Mouse (Mus musculus) A20 (cell line): Measurements from ENCODE around the gene Theg.
A peak's percentile ranks its signal among the peaks of the same experiment; 100 is the strongest.

Experiments used
- DNase-seq: peaks from one replicate; pipeline ENCODE4 v3.0.0-alpha.2; 2011; ENCODE audit warnings: low read depth, low spot score

Gene Theg

GRCm38 (mm10) chr10:79587061-79587751, at the start of gene Theg:
TSS of gene Theg (minus strand) at chr10:79587331.
- no peak for DNase-seq

DNA sequence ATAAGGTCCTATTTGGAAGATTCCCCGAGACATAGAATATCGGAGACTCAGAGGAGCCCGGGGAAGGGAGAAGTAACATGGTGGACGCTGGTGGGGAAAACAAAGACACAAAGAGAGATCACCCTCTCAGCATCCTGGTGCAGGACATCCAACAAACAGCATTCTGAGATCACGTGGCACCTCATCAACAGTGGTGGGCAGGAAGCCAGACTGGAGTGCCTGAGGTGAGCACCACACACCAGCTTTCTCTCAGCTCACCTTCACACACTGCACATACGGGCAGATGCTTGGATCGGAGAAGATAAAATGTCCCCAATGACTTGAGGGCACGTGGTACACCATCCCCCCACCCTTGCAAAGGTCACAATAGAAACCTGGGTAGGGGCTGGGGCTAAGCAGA, 49.2 kb upstream of the Theg start:
- no peak for DNase-seq

- no peak for DNase-seq
Measured at GRCm38 (mm10) chr10:79633006-79633777, 46.1 kb upstream of the Theg start.

- DNase-seq = no peak
Measured at GRCm38 (mm10) chr10:79631432-79631831, 44.3 kb upstream of the Theg start.

GRCm38 (mm10) chr10:79628377-79628776, 41.2 kb upstream of the Theg start:
- DNase-seq = no peak

GRCm38 (mm10) chr10:79626156-79626555, 39.0 kb upstream of the Theg start:
- no peak for DNase-seq

DNA sequence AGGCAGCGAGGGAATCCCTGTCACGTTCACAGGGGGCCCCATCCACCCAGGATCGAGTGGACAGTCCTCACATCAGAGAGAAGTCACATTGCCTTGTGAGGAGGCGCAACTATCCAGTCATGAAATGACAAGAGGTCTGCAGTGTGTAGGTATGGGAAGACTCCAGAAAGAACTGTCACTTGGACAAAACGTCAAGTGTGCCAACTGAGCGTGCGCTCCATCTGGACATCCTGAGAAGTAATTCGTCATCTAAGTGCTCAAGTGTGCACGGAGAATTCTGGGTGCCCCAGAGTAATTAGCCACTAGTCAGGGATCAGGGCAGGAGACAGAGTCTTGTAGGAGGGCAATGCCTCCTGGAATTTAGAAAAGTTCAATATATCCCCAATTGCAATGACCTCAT, 38.3 kb upstream of the Theg start:
- no peak for DNase-seq

DNA sequence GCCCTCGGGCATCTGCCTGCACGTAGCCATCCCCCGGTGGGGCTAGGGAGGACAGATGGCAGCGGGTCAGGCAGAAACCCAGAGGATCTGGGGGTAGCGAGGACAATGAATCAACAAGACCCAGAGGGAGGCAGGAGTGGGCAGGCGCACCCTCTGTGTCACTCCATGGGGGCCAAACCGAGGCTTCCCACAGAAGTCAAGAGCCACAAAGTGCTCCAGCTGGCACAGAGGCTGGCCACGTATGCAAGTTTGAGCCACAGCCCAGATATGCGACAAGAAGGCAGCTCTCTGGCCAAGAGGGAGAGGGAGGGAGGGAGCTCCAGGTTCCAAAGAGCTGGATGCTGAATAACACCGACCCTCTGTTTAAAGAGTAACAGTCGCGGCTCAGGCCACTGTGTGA, 36.8 kb upstream of the Theg start:
- no peak for DNase-seq

- no peak for DNase-seq
Measured at GRCm38 (mm10) chr10:79616376-79616775, 29.2 kb upstream of the Theg start.

DNA sequence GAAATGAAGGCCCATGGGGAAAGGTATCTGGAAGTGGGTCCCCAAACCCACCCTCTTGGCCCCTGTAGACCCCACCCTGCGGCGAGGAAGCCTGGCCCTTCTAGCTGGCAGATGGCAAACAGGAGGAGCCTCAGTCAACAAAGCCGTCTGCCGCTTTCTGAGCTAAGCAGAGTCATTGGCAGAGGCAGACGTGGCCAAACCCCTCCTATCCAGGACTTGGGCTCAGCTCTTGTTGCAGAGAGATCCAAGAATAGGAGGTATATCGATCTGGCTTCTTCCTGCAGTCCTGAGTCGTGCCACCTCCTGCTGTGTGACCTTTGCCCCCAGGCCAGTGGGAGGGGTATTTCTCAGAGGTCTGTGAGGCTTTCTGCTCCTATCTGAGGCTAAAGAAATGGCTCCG, 28.7 kb upstream of the Theg start:
- no peak for DNase-seq

- no peak for DNase-seq
Measured at GRCm38 (mm10) chr10:79614305-79614643, 27.1 kb upstream of the Theg start.

- DNase-seq = peak; percentile 65
Measured at GRCm38 (mm10) chr10:79613578-79614304, 26.6 kb upstream of the Theg start, which contains the start of gene C2cd4c. TSS of gene C2cd4c (minus strand) at chr10:79614025.

DNA sequence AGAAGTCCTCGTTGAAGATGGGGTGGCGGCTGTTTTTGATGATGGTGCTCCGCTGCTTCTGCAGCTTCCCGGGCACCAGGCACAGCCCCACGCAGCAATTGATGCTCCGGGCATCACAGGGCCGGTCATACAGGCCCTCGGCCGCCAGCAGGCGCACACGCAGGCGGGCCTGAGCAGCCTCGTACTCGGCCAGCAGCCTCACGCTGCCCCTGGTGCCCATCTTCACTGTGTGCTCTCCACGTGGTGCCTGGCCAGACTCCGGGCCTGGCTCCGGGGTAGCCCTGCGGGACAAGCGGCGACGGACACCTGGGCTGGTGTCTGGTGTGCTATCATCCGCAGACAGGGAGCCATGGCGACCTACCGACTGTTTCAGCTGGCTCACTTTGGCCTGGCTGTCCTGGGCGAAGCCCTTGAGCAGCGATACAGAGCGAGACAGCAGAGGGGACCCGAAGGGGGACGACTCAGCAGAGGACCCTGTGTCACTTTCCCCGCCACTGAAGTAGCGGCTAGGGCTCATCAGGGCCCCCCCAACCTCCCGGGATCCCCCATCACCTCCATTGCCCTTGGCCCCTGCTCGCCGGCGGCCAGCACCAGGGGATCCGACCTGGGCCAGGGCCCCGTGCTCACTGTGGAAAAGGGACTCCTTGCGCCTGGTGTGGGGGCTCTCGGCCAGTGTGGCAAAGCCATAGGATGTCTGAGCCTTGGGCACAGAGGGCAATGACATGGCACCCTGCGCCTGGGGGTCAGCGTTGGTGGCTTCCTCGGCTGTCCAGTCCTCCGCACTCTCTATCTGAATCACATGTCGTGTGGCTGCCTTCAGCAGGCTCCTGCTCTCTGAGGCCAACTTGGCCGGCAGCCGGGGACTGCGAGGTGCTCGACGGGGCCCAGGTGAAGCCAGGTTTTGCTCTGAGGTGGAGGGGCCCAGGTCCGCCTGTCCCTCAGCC, 25.3 kb upstream of the Theg start:
- DNase-seq = no peak

- DNase-seq = no peak
Measured at GRCm38 (mm10) chr10:79611296-79611695, 24.2 kb upstream of the Theg start.

- no peak for DNase-seq
Measured at GRCm38 (mm10) chr10:79609276-79609675, 22.1 kb upstream of the Theg start.

GRCm38 (mm10) chr10:79607892-79608291, 20.8 kb upstream of the Theg start:
- no peak for DNase-seq

DNA sequence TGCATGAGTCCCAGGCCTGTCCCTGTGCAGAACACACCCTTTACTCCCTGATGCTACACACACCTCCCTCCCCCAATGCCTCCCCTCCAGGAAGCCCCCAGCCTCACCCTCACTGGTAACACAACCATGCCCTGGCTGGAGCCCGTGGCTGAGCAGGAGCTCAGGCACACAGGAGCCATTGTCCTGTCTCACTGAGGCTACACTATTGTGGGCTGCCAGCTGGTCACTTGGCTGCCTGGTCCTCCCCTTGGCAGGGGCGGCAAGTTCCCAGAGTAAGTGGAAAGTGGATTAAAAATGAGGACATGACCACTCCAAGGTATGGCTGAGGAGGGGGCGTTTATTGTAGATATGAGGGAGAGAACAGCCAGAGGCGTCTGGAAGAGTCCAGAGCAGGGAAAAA, 19.4 kb upstream of the Theg start:
- no peak for DNase-seq

DNA sequence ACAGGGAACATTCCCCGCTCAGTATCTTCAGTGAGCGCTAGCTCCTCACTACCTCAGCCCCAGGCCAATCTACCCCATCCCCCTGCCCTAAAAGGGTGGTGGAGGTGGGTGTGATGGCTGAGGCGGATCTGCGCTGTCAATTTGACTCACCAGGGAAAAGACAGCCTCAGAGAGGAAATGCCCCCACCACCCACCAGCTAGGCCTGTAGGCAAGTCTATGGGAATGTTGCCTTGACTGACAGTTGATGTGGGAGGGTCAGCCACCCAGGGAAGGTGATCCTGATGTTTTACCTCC, 10.8 kb upstream of the Theg start:
- no peak for DNase-seq

DNA sequence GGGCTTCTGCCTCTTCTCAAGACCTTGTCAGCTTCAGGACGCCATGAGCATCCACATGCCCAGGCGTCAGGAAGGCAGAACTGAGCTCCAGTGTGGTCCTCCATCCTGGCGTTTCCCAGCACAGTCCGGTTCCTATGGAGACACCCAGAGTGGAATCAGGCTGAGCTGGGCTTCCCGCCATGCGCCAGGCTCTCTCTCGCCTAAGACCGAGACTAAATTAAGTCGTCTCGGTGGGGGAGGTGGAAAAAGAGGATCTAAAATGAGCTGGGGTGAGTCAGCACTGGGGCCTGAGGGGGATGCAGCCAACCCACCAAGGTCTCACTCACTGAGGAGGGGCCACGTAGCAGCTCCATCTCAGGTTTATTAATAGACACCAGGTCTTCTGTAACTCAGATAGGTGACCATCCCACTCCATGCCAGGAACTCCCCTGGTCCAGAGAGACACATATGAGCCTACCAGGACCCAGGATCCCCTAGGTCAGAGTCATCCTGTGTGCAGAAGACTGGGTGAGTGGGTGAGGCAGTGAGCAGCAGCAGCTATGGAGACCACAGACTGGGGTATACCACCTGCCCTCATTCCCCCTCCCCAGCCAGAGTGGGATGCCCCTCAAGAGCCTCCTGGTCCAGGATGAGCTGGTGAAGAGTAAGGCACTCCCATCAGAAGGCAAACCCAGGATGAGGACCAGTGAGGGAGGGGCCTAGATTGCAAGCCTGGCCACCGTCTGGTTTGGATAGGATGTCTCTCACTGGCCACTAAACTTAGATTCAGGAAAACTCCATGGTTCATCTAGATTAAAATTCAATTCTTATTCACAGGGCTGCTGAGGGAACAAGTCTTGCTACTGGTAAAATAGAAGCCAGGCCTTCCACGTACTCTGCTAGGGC, 10.2 kb upstream of the Theg start:
- no peak for DNase-seq

DNA sequence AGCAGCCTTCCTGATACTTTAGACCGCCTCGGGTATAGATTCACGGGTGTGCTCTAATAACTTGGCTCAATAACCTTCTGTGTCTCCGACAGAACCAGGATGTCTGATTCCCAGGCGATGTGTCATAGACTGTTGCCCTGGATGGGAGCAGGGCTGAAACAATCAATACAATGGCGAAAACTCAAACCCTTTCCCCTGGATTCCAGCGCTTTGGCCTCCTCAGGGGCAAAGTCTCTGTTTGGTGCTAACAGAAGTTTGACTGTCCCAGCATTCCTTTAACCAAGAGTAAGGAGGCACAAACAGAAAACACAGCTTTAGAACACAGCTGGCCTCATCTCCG, 8.4 kb upstream of the Theg start:
- DNase-seq = no peak
